Mouse (Mus musculus) stomach, postnatal 0 days (tissue): ENCODE results near the gene Ankrd33b. TPM values are rescaled to one million over a fixed set of nuclear protein-coding genes. Genes with fewer than 3 reads are reported as not detected.

Experiments used
- ATAC-seq: fragments of 200-750 bp; cut with Nextera tagmentation; 2 replicates; pipeline ENCODE4 v1.8.0; 2017; ENCODE audit not compliant: low FRiP score, low TSS enrichment
- DNase-seq: peaks from one replicate; pipeline ENCODE4 v3.0.0-alpha.2; 2016; ENCODE audit warnings: low spot score
- H3K27ac ChIP-seq: fragments of 300-500 bp; sonication (generic); replicated peaks from 2 replicates; pipeline ENCODE4 v1.5.1; 2014; ENCODE audit warnings: mild to moderate bottlenecking, control low read depth
- H3K27me3 ChIP-seq: fragments of 300-500 bp; sonication (generic); 2 replicates; pipeline ENCODE4 v1.6.1; 2014; ENCODE audit warnings: low read length; ENCODE audit not compliant: control insufficient read depth, insufficient read depth
- H3K36me3 ChIP-seq: fragments of 300-500 bp; sonication (generic); 2 replicates; pipeline ENCODE4 v1.6.1; 2014; ENCODE audit warnings: low read length, mixed read lengths; ENCODE audit not compliant: control insufficient read depth, insufficient read depth
- H3K4me1 ChIP-seq: fragments of 300-500 bp; sonication (generic); replicated peaks from 2 replicates; pipeline ENCODE4 v1.6.1; 2014; ENCODE audit warnings: antibody characterized with exemption; ENCODE audit not compliant: control insufficient read depth, insufficient read depth
- H3K4me2 ChIP-seq: fragments of 300-500 bp; sonication (generic); replicated peaks from 2 replicates; pipeline ENCODE4 v1.6.1; 2014; ENCODE audit warnings: low read depth, mild to moderate bottlenecking, control low read depth, moderate library complexity
- H3K4me3 ChIP-seq: fragments of 300-500 bp; sonication (generic); 2 replicates; pipeline ENCODE4 v1.5.1; 2014; ENCODE audit warnings: low read depth, low read length, control low read depth
- H3K9ac ChIP-seq: fragments of 300-500 bp; sonication (generic); 2 replicates; pipeline ENCODE4 v1.6.1; 2014; ENCODE audit warnings: mild to moderate bottlenecking, low read length, control low read depth, mixed read lengths
- H3K9me3 ChIP-seq: fragments of 300-500 bp; sonication (generic); 2 replicates; pipeline ENCODE4 v1.6.1; 2016; ENCODE audit warnings: low read length; ENCODE audit not compliant: control insufficient read depth
- CTCF ChIP-seq: IDR thresholded peaks from 2 replicates; pipeline ENCODE4 v1.5.1; 2016; ENCODE audit warnings: antibody characterized with exemption, low read depth, mild to moderate bottlenecking, moderate library complexity
- EP300 ChIP-seq: optimal IDR thresholded peaks from 2 replicates; pipeline ENCODE3; 2016; ENCODE audit warnings: antibody characterized with exemption
- whole genome bisulfite sequencing: fragments of 180-500 bp; shearing (Covaris S2); extraction: QIAGEN DNeasy Blood & Tissue Kit; methylation state at CpG from one replicate; pipeline ENCODE4 v1.1.7; 2014; 5-methylcytosine and 5-hydroxymethylcytosine counted together
- polyA plus RNA-seq: library from polyadenylated mRNA; unstranded; fragments of >200 nt; fragmentation: Nextera tagmentation; extraction: Ambion mirVana; gene quantifications from 2 replicates; pipeline ENCODE4 v1.2.1, GENCODE M21; 2015

The Ankrd33b gene
- polyA plus RNA-seq, 1 experiment from 2014 or later, result 0.41 TPM

GRCm38 (mm10) chr15:31407490-31407889 is 40.0 kb upstream of the Ankrd33b start:
- H3K27me3 ChIP-seq, result no peaks in the 10 kb centered on the region
- TF ChIP-seq EP300 (no peak), CTCF (no peak)
- no peak overlapping the region for H3K4me3 ChIP-seq
- WGBS, result 63% methylated on average over 4 of the region's 4 CpGs
- no peaks in the 10 kb centered on the region for H3K9me3 ChIP-seq
- DNase-seq (no peak), ATAC-seq (no peak)
- no peak overlapping the region for H3K9ac ChIP-seq
- H3K36me3 ChIP-seq, result no peaks in the 10 kb centered on the region
- no peak overlapping the region for H3K4me2 ChIP-seq
- H3K27ac ChIP-seq, result no peak overlapping the region
- H3K4me1 ChIP-seq, result no peaks in the 10 kb centered on the region

- no peak for ATAC-seq
- H3K9ac ChIP-seq, result no peak overlapping the region
These were observed 39.4 kb upstream of the Ankrd33b start for GRCm38 (mm10) chr15:31406881-31407280.

GRCm38 (mm10) chr15:31404346-31404745 is 36.8 kb upstream of the Ankrd33b start:
- no peak for ATAC-seq
- DNase-seq, result no peak
- Histone ChIP-seq H3K4me1 (no peaks in the 10 kb centered on the region), H3K27me3 (no peaks in the 10 kb centered on the region), H3K4me3 (no peak overlapping the region), H3K4me2 (no peak overlapping the region), H3K9me3 (no peaks in the 10 kb centered on the region), H3K36me3 (no peaks in the 10 kb centered on the region), H3K9ac (no peak overlapping the region), H3K27ac (no peak overlapping the region)
- no peak for TF ChIP-seq EP300
- 82% methylated on average over 8 of the region's 8 CpGs for WGBS

More at GRCm38 (mm10) chr15:31406881-31407280, 39.4 kb upstream of the Ankrd33b start:
- WGBS, result 69% methylated on average over 5 of the region's 5 CpGs
- Histone ChIP-seq H3K27ac (no peak overlapping the region), H3K36me3 (no peaks in the 10 kb centered on the region), H3K4me1 (no peaks in the 10 kb centered on the region), H3K4me2 (no peak overlapping the region), H3K9me3 (no peaks in the 10 kb centered on the region), H3K27me3 (no peaks in the 10 kb centered on the region), H3K4me3 (no peak overlapping the region)
- TF ChIP-seq EP300, result no peak
- TF ChIP-seq CTCF, result no peak
- DNase-seq, result no peak

- Histone ChIP-seq H3K36me3 (no peaks in the 10 kb centered on the region), H3K9me3 (no peaks in the 10 kb centered on the region), H3K4me2 (no peak overlapping the region), H3K27me3 (no peaks in the 10 kb centered on the region), H3K27ac (no peak overlapping the region), H3K9ac (no peak overlapping the region), H3K4me1 (no peaks in the 10 kb centered on the region), H3K4me3 (no peak overlapping the region)
- DNase-seq (no peak), ATAC-seq (no peak)
- no peak for TF ChIP-seq EP300
- no peak for TF ChIP-seq CTCF
- WGBS, result 85% methylated on average over 12 of the region's 12 CpGs
These were observed 34.8 kb upstream of the Ankrd33b start for GRCm38 (mm10) chr15:31402200-31402892.

GRCm38 (mm10) chr15:31400974-31401373 is 33.4 kb upstream of the Ankrd33b start:
- no peaks in the 10 kb centered on the region for H3K27me3 ChIP-seq
- no peak overlapping the region for H3K4me3 ChIP-seq
- TF ChIP-seq CTCF (no peak), EP300 (no peak)
- H3K27ac ChIP-seq, result no peak overlapping the region
- no peaks in the 10 kb centered on the region for H3K36me3 ChIP-seq
- H3K9ac ChIP-seq, result no peak overlapping the region
- ATAC-seq (no peak), DNase-seq (no peak)
- 27% methylated on average over 3 of the region's 3 CpGs for WGBS
- H3K9me3 ChIP-seq, result no peaks in the 10 kb centered on the region
- H3K4me1 ChIP-seq, result no peaks in the 10 kb centered on the region
- H3K4me2 ChIP-seq, result no peak overlapping the region

- TF ChIP-seq CTCF (no peak), EP300 (no peak)
- Histone ChIP-seq H3K4me2 (no peak overlapping the region), H3K9me3 (no peaks in the 10 kb centered on the region), H3K9ac (no peak overlapping the region), H3K4me1 (no peaks in the 10 kb centered on the region), H3K27me3 (no peaks in the 10 kb centered on the region), H3K36me3 (no peaks in the 10 kb centered on the region), H3K27ac (no peak overlapping the region), H3K4me3 (no peak overlapping the region)
- DNase-seq (no peak), ATAC-seq (no peak)
- WGBS, result 93% methylated on average over 13 of the region's 13 CpGs
These were observed 31.2 kb upstream of the Ankrd33b start for GRCm38 (mm10) chr15:31398769-31399168.
